Mouse (Mus musculus): ENCODE measurements at regions not wholly inside any gene's neighbourhood (a gene's known extent, or its start where the extent isn't known, plus 50 kb on each side); places are given as distances from the start of the nearest gene placed in this dataset.

DNA sequence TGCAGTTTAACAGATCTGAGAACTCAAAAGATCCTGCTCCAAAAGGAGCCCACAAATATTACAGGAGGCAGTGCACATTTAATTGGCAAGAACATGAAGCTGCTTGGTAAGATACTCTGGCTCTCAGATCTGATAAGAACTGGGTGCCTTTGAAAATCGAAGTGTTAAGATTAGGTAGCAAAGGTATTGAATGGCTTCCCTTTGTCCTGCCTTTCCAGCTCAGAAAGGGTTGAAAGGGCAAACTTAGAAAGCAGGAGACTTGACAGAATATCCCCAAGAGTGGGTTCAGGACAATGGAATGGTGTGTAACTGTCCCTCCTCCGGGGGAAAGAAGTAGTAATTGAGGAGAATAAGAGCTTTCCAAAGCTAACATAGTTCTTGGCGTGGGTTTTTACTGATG, 431.4 kb downstream of the Gm10283 start:
- in situ Hi-C loops (cut with MboI, MseI) = no loop called here

DNA sequence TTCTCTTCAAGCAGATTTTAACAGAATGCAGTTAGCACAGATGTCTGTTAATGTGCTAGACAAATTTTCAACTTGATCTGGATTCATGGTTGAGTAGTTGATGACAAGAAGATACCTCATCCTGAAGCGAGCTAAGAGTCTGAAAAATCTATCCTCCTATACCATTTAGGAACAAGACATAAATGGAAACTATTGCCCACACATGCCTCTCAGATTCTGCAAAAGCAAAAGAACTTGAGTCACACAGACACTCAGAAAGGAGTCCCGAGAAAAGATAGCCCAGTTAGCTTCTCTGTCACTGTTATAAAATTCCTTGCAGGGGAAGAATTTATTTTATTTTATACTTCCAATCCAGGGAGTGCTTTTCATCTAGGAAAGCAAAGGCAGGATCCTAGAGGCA, 447.9 kb downstream of the Gm10283 start:
- in situ Hi-C loops (cut with MboI, MseI) = loop anchor here (10.0 kb wide), 1 partner anchor 700 kb away; no protein-coding TSS in a partner anchor

DNA sequence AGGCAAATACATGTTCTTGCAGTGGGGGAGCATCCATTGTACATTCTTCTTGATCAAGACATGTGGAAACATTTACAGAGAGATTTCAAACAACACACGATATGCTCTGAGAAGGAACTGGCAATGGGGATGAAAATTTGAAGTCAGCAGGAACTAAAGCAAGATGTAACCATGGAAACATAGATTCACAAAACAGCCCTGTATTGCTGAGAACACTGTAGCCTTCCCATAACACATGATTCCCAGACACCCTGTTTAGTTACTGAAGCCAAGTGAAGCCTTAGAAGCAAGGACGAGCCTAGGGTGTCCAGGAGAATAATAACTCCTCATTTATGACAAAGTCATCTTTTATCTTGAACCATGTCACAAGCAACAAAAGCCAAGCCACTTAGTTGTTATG, 474.3 kb downstream of the Gm10283 start:
- in situ Hi-C loops (cut with MboI, MseI) = no loop called here

Measured in T-helper 2 cell (primary cell).